ENCODE assay signal across 21 mouse cellular contexts in the genomic region with DNA sequence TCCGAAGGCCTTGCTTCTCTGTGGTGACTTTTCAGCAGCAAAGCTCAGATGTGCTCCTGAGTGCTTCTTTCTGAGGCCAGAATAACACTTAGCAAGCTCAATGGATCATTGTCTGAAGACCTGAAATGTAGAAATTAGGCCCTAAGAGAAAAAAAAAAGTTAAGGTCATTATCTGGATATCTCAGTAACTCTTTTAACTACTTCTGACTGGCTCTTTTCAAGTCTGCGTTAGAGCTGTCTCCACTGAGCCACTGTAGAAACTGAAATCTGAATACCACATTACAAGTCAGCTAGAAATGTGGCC. TPM values are rescaled to one million over a fixed set of nuclear protein-coding genes. Genes with fewer than 3 reads are reported as not detected.
A peak's percentile ranks its signal among the peaks of the same experiment; 100 is the strongest.
DNase-seq lines count a peak whose midpoint lies in the region; ATAC-seq and TF ChIP-seq lines count a peak whose summit lies in the region.
"Had no signal": no experiment of that assay in that cellular context is flagged by ENCODE, and none has a peak within 500 bp of the region (broad histone marks: within the 10 kb centered on the region; RNA-seq: fewer than 3 reads in every experiment).

No protein-coding gene starts in this region.

- H3K4me1 ChIP-seq in forebrain, embryonic 16.5 days (replicated peaks; ENCODE audit: control insufficient read depth, insufficient read depth, low read length), result peaks cover 5% of the 10 kb centered on the region
- peaks cover 6% of the 10 kb centered on the region; the same call in 1 of the 2 replicates for H3K4me1 ChIP-seq in forebrain, embryonic 12.5 days
- H3K4me1 ChIP-seq in lung, postnatal 0 days (ENCODE audit: insufficient read depth, low read depth, low read length), result 0 out of 2 replicates have a peak, but pooled peaks cover 3% of the 10 kb centered on the region
- peaks cover 17% of the 10 kb centered on the region; the same call in 1 of the 2 replicates for H3K4me1 ChIP-seq in embryonic facial prominence, embryonic 15.5 days
- H3K4me1 ChIP-seq in limb, embryonic 15.5 days, result peaks cover 24% of the 10 kb centered on the region

- no peak overlapping the region for H3K4me3 ChIP-seq in forebrain, embryonic 16.5 days (replicated peaks; ENCODE audit: low read length)
- no peak overlapping the region for H3K4me3 ChIP-seq in forebrain, embryonic 12.5 days (replicated peaks)
- H3K4me3 ChIP-seq in lung, postnatal 0 days (ENCODE audit: low read depth, low read length), result no peak overlapping the region
- no peak overlapping the region for H3K4me3 ChIP-seq in embryonic facial prominence, embryonic 15.5 days (replicated peaks)
- H3K4me3 ChIP-seq in limb, embryonic 15.5 days, result no peak overlapping the region
- H3K4me3 ChIP-seq: hindbrain, embryonic 10.5 days; neural tube, embryonic 12.5 days had no signal

- no peaks in the 10 kb centered on the region for H3K36me3 ChIP-seq in forebrain, embryonic 16.5 days (ENCODE audit: control insufficient read depth, insufficient read depth)
- no peaks in the 10 kb centered on the region for H3K36me3 ChIP-seq in forebrain, embryonic 12.5 days (replicated peaks)
- H3K36me3 ChIP-seq in lung, postnatal 0 days (ENCODE audit: insufficient read depth, low read length), result no peaks in the 10 kb centered on the region
- H3K36me3 ChIP-seq in embryonic facial prominence, embryonic 15.5 days, result no peaks in the 10 kb centered on the region
- H3K36me3 ChIP-seq in limb, embryonic 15.5 days, result no peaks in the 10 kb centered on the region
- H3K36me3 ChIP-seq: G1E; hindbrain, embryonic 10.5 days; neural tube, embryonic 12.5 days had no signal

- TF ChIP-seq CTCF in lung, postnatal 0 days (IDR thresholded peaks at IDR 0.05), result no peak

- 19% methylated on average over 2 of the region's 2 CpGs for WGBS in forebrain, embryonic 16.5 days
- 24% methylated on average over 2 of the region's 2 CpGs for WGBS in forebrain, embryonic 12.5 days
- 33% methylated on average over 2 of the region's 2 CpGs for WGBS in lung, postnatal 0 days
- 31% methylated on average over 2 of the region's 2 CpGs for WGBS in embryonic facial prominence, embryonic 15.5 days
- 33% methylated on average over 2 of the region's 2 CpGs for WGBS in limb, embryonic 15.5 days

- TF ChIP-seq EP300 in lung, postnatal 0 days (IDR thresholded peaks at IDR 0.05), result no peak

- H3K4me2 ChIP-seq in forebrain, embryonic 16.5 days (ENCODE audit: low read length), result no peak overlapping the region
- no peak overlapping the region for H3K4me2 ChIP-seq in forebrain, embryonic 12.5 days
- no peak overlapping the region for H3K4me2 ChIP-seq in lung, postnatal 0 days (replicated peaks; ENCODE audit: low read depth, low read length)
- H3K4me2 ChIP-seq in embryonic facial prominence, embryonic 15.5 days (replicated peaks), result no peak overlapping the region
- H3K4me2 ChIP-seq in limb, embryonic 15.5 days, result no peak overlapping the region
- H3K4me2 ChIP-seq: midbrain, embryonic 11.5 days; neural tube, embryonic 12.5 days had no signal

- H3K9me3 ChIP-seq in forebrain, embryonic 16.5 days (ENCODE audit: control insufficient read depth, low read length), result no peaks in the 10 kb centered on the region
- H3K9me3 ChIP-seq in forebrain, embryonic 12.5 days, result no peaks in the 10 kb centered on the region
- no peaks in the 10 kb centered on the region for H3K9me3 ChIP-seq in lung, postnatal 0 days (ENCODE audit: low read length)
- no peaks in the 10 kb centered on the region for H3K9me3 ChIP-seq in embryonic facial prominence, embryonic 15.5 days (replicated peaks)
- H3K9me3 ChIP-seq in limb, embryonic 15.5 days, result no peaks in the 10 kb centered on the region
- H3K9me3 ChIP-seq: G1E; hindbrain, embryonic 10.5 days; neural tube, embryonic 12.5 days had no signal

- H3K27me3 ChIP-seq in forebrain, embryonic 16.5 days (replicated peaks; ENCODE audit: control insufficient read depth, insufficient read depth, low read length), result no peaks in the 10 kb centered on the region
- H3K27me3 ChIP-seq in forebrain, embryonic 12.5 days, result no peaks in the 10 kb centered on the region
- no peaks in the 10 kb centered on the region for H3K27me3 ChIP-seq in lung, postnatal 0 days (replicated peaks; ENCODE audit: insufficient read depth, low read length)
- H3K27me3 ChIP-seq in embryonic facial prominence, embryonic 15.5 days, result no peaks in the 10 kb centered on the region
- H3K27me3 ChIP-seq in limb, embryonic 15.5 days, result no peaks in the 10 kb centered on the region
- H3K27me3 ChIP-seq: neural tube, embryonic 12.5 days had no signal

- no peak for DNase-seq in lung, postnatal 0 days (ENCODE audit: low spot score)
- DNase-seq in lung, postnatal 25 days (ENCODE audit: low spot score), result no peak
- no peak for DNase-seq in cerebellum, adult 8-10 months
- DNase-seq: adrenal gland, postnatal 14 days; cerebellum, adult 11-12 months; cerebellum, postnatal 25 days; kidney, adult 18-20 months; kidney, postnatal 10 days; right cerebral cortex, postnatal 14 days; thymus, adult 2 months had no signal

- peak; percentile 14; the same call in 1 of the 2 replicates for ATAC-seq in forebrain, embryonic 16.5 days
- ATAC-seq in forebrain, embryonic 12.5 days (ENCODE audit: low FRiP score), result no peak
- ATAC-seq in lung, postnatal 0 days, result no peak
- ATAC-seq in embryonic facial prominence, embryonic 15.5 days (ENCODE audit: insufficient number of reproducible peaks, low FRiP score, low TSS enrichment, low read depth), result no peak
- ATAC-seq in limb, embryonic 15.5 days (ENCODE audit: insufficient number of reproducible peaks, low FRiP score, low TSS enrichment, low read depth), result no peak
- ATAC-seq in erythroblast, adult 5-6 weeks (replicated peaks; ENCODE audit: low FRiP score, poor library complexity, severe bottlenecking), result no peak

- H3K27ac ChIP-seq in forebrain, embryonic 16.5 days (ENCODE audit: low read length), result no peak overlapping the region
- no peak overlapping the region for H3K27ac ChIP-seq in forebrain, embryonic 12.5 days
- H3K27ac ChIP-seq in lung, postnatal 0 days (ENCODE audit: low read length), result peak overlapping the region; percentile 43
- H3K27ac ChIP-seq in embryonic facial prominence, embryonic 15.5 days (replicated peaks), result peak overlapping the region; percentile 55
- peak overlapping the region; percentile 84 for H3K27ac ChIP-seq in limb, embryonic 15.5 days
- H3K27ac ChIP-seq: liver, embryonic 14.5 days; macrophage; neural tube, embryonic 12.5 days had no signal

- H3K9ac ChIP-seq in forebrain, embryonic 16.5 days (replicated peaks; ENCODE audit: low read depth, low read length), result no peak overlapping the region
- H3K9ac ChIP-seq in forebrain, embryonic 12.5 days, result no peak overlapping the region
- H3K9ac ChIP-seq in lung, postnatal 0 days (replicated peaks; ENCODE audit: low read depth), result no peak overlapping the region
- H3K9ac ChIP-seq in embryonic facial prominence, embryonic 15.5 days, result no peak overlapping the region
- H3K9ac ChIP-seq in limb, embryonic 15.5 days, result no peak overlapping the region
- H3K9ac ChIP-seq: liver, embryonic 14.5 days; neural tube, embryonic 12.5 days had no signal

RNA-seq across cellular contexts. Expression of gene N6amt1, which starts 33.8 kb away (rescaled TPM):
- polyA plus RNA-seq in forebrain, embryonic 16.5 days (2015; fragmentation: Nextera tagmentation; extraction: Ambion mirVana), result 13.8 and 17.5 TPM in 2 replicates
- 16.2 and 16.5 TPM in 2 replicates for polyA plus RNA-seq in forebrain, embryonic 12.5 days (2016; fragmentation: Nextera tagmentation; extraction: Ambion mirVana)
- polyA plus RNA-seq in lung, postnatal 0 days (2015; fragmentation: Nextera tagmentation; extraction: Ambion mirVana), result 20.0 and 23.4 TPM in 2 replicates
- 23.4 and 25.7 TPM in 2 replicates for polyA plus RNA-seq in embryonic facial prominence, embryonic 15.5 days (2015; fragmentation: Nextera tagmentation; extraction: Ambion mirVana)
- polyA plus RNA-seq in limb, embryonic 15.5 days (2015; fragmentation: Nextera tagmentation; extraction: Ambion mirVana), result 24.7 and 25.6 TPM in 2 replicates
- 3.3 and 6.9 TPM in 2 replicates for total RNA-seq in erythroblast, adult 5-6 weeks (2015; ENCODE audit: low replicate concordance)
- total RNA-seq in erythroblast, adult 5-6 weeks (2017; ENCODE audit: low replicate concordance), result 0.43 and 3.6 TPM in 2 replicates

Comparison
In these comparisons a context has a peak if more than half of its experiments do, and no peak if none do; other contexts are left out.
1. H3K27ac ChIP-seq: peak in lung, postnatal 0 days (single experiment), embryonic facial prominence, embryonic 15.5 days (single experiment) and limb, embryonic 15.5 days (single experiment); none in forebrain, embryonic 16.5 days (single experiment) and forebrain, embryonic 12.5 days (single experiment).